Mouse (Mus musculus): Measurements from ENCODE around the gene Gdf5. TPM values are rescaled to one million over a fixed set of nuclear protein-coding genes. Genes with fewer than 3 reads are reported as not detected.

Gdf5 gene
- polyA plus RNA-seq, 1 experiment from 2014 or later, result not detected

GRCm38 (mm10) chr2:155894307-155895045, 50.7 kb downstream of the Gdf5 start:
- 70% methylated on average over 13 of the region's 13 CpGs for WGBS (ENCODE audit: insufficient replicate concordance)
- Histone ChIP-seq H3K4me1 (replicated peaks) (no peaks in the 10 kb centered on the region; the same call in 1 of the 2 replicates), H3K4me2 (peak overlapping the region; percentile 36), H3K36me3 (replicated peaks) (peaks cover 17% of the 10 kb centered on the region), H3K27ac (replicated peaks) (peak overlapping the region; percentile 24; the same call in 1 of the 2 replicates), H3K9me3 (replicated peaks) (no peaks in the 10 kb centered on the region), H3K27me3 (no peaks in the 10 kb centered on the region), H3K9ac (no peak overlapping the region), H3K4me3 (replicated peaks) (no peak overlapping the region)
- ATAC-seq (ENCODE audit: insufficient read depth), result no peak

Other genes with a start within 250 kb of the Gdf5 start
- gene Edem2, start 215.9 kb downstream of the Gdf5 start, polyA plus RNA-seq (2015; fragmentation: Nextera tagmentation; extraction: Ambion mirVana), result 27.6 and 31.9 TPM in 2 replicates
- not detected in 2 replicates for gene Gm17581, start 209.5 kb downstream of the Gdf5 start, polyA plus RNA-seq (2015; fragmentation: Nextera tagmentation; extraction: Ambion mirVana)
- gene Procr, start 194.2 kb downstream of the Gdf5 start, polyA plus RNA-seq (2015; fragmentation: Nextera tagmentation; extraction: Ambion mirVana), result 1.2 and 1.5 TPM in 2 replicates
- gene Mmp24, start 170.0 kb downstream of the Gdf5 start, polyA plus RNA-seq (2015; fragmentation: Nextera tagmentation; extraction: Ambion mirVana), result 0.03 TPM in 1 of 2 replicates, not detected in the other
- gene BC029722, start 125.9 kb downstream of the Gdf5 start, polyA plus RNA-seq (2015; fragmentation: Nextera tagmentation; extraction: Ambion mirVana), result 4.9 and 5.6 TPM in 2 replicates
- gene Eif6, start 118.4 kb downstream of the Gdf5 start, polyA plus RNA-seq (2015; fragmentation: Nextera tagmentation; extraction: Ambion mirVana), result 131 and 135 TPM in 2 replicates
- 0.07 and 0.09 TPM in 2 replicates for gene Fam83c, start 110.5 kb downstream of the Gdf5 start, polyA plus RNA-seq (2015; fragmentation: Nextera tagmentation; extraction: Ambion mirVana)
- 32.1 and 33.5 TPM in 2 replicates for gene Uqcc1, start 15.1 kb downstream of the Gdf5 start, polyA plus RNA-seq (2015; fragmentation: Nextera tagmentation; extraction: Ambion mirVana)
- not detected in 2 replicates for gene Gm15557, start 4.6 kb downstream of the Gdf5 start, polyA plus RNA-seq (2015; fragmentation: Nextera tagmentation; extraction: Ambion mirVana)
- gene Cep250, start 11.1 kb upstream of the Gdf5 start, polyA plus RNA-seq (2015; fragmentation: Nextera tagmentation; extraction: Ambion mirVana), result 8.2 and 9.7 TPM in 2 replicates
- 0.78 and 0.90 TPM in 2 replicates for gene 6430550D23Rik, start 62.6 kb upstream of the Gdf5 start, polyA plus RNA-seq (2015; fragmentation: Nextera tagmentation; extraction: Ambion mirVana)
- 103 and 122 TPM in 2 replicates for gene Ergic3, start 62.7 kb upstream of the Gdf5 start, polyA plus RNA-seq (2015; fragmentation: Nextera tagmentation; extraction: Ambion mirVana)
- not detected in 2 replicates for gene Fer1l4, start 107.6 kb upstream of the Gdf5 start, polyA plus RNA-seq (2015; fragmentation: Nextera tagmentation; extraction: Ambion mirVana)
- gene Spag4, start 119.8 kb upstream of the Gdf5 start, polyA plus RNA-seq (2015; fragmentation: Nextera tagmentation; extraction: Ambion mirVana), result 0.62 and 1.1 TPM in 2 replicates
- 20.8 and 22.6 TPM in 2 replicates for gene Cpne1, start 166.6 kb upstream of the Gdf5 start, polyA plus RNA-seq (2015; fragmentation: Nextera tagmentation; extraction: Ambion mirVana)
- 7.4 and 9.7 TPM in 2 replicates for gene Rbm12, start 166.6 kb upstream of the Gdf5 start, polyA plus RNA-seq (2015; fragmentation: Nextera tagmentation; extraction: Ambion mirVana)
- gene Gm28036, start 181.7 kb upstream of the Gdf5 start, polyA plus RNA-seq (2015; fragmentation: Nextera tagmentation; extraction: Ambion mirVana), result 3.9 and 4.0 TPM in 2 replicates
- 159 and 192 TPM in 2 replicates for gene Romo1, start 198.7 kb upstream of the Gdf5 start, polyA plus RNA-seq (2015; fragmentation: Nextera tagmentation; extraction: Ambion mirVana)
- gene Nfs1, start 198.8 kb upstream of the Gdf5 start, polyA plus RNA-seq (2015; fragmentation: Nextera tagmentation; extraction: Ambion mirVana), result 50.7 and 52.3 TPM in 2 replicates
- gene Rbm39, start 234.9 kb upstream of the Gdf5 start, polyA plus RNA-seq (2015; fragmentation: Nextera tagmentation; extraction: Ambion mirVana), result 207 and 223 TPM in 2 replicates